Mouse (Mus musculus): ENCODE measurements around the gene Nkx2-3. TPM values are rescaled to one million over a fixed set of nuclear protein-coding genes. Genes with fewer than 3 reads are reported as not detected.

Gene Nkx2-3
- total RNA-seq, 2 experiments from 2014 or later, result 0.12 TPM; not detected in 1

DNA sequence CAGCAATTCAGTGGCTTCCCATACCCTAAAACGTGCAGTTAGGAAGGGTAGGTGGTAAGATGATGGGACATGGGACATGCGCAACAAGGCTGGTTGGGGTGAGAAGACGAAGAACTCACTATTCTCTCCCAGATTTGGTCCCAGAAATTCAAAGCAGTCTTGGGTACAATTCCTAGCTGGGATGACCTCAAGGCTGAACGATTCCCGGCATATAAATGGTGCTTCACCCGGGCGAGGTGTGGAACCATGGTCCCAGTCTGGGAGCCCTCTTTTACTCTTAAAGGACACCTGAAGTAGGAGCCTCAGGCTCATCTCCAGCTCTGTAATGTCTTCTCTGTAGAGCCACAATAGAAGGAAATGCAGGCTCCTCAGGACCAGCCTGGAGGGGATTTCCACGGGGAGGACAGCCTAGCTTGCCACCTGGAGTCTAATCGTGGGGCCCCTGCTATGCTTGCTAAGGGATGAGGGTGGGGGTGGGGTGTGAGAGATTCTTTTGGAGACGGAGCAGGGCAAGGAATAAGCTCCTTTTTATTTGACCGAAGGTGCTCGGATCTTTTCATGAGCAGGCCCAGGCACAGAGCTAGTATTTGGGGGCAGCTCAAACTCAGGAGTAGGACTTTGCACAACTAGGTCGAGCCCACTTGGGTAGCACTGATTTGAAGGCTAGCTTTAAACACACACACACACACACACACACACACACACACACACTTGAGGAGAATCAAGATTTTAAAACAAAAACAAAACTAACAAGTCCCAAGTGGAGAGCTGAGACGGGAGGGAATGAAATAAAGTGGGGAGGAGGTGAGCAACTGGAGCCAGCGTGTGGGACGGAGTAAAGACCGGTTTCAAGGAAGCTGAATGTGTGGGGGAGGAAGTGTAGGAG is 6.2 kb upstream of the Nkx2-3 start:
- DNase-seq, result no peak

DNA sequence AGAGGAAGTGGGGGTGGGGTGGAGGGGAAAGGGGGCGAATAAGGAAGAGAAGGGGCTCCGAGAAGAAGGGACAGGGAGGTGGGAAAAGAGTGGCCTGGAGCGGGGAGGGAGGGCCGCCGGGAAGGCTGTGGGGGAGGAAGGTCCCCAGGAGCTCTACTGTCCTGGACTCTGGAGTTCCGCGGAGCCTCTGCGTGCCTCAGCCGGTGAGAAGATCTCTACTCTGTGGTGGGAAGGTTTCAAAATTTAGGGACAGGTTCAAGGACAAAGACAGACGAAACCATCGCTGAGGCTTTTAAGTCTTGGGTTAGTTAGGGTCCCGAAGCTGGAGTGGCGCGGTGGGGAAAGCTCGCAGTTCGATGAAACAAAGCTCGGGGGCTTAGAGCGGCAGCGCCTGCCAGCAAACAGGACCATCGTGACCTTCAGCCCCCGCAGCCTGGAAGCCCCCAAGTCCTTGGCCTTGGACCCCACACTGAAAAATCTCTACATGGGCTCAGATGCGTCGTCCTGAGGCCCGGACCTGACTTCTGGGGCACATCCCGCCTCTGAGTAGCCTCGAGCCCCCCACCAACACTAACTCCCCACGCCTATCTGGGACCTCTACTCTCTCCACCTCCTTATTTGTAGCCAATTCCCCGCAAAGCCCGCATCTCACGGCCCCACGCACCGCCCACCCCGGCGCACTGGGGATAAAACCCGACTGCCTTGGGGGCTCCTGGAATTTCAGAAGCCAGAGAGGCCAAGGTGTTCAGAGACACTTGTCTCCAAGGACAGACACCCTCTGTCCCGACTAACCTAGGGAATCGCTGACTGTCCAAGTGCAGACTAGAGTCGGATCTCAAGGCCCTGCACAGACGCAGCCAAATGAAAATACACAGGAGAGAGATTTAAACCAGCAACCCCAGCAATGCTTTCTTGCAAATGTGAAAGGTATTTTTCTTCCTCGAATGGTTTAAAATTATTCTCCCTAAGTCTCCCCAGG is 5.3 kb upstream of the Nkx2-3 start:
- no peak for DNase-seq

DNA sequence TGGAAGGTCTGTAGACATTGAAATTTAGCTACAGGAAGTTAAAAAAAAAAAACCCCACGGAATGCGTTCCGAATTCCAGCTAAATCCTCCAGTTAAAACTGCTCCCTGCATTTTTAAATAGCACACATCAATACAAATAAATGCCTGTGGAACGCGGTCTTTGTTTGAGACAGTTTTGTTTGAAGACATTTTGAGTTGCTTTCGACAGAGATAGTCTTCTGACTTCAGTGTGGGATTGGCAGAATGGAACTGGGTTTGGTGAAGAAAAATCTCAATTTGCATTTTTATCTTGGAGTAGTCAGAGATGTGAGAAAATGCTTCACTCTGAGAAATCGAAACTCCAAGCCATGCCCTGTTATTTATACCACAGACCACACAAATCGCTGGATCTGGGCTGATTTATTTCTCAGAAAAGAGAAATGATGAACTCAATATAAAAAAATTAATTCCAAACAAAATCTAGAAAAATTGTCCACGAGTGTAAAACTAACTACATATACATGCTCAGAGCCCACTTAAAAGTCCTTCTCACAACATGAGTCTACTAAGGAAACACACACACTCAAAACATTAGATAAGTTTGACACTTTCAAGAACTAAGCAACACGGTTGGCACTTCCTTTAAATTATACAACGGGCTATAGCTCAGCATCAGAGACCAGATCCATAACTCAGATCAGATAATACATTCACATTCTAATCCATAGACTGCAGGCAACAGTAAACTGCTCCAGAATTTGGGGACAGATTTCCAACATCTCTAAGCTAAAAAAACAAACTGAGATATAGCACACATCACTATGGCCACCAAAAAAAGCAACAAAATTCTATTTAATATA is 4.1 kb upstream of the Nkx2-3 start:
- DNase-seq, result no peak

- DNase-seq, result no peak
Measured at GRCm38 (mm10) chr19:43608711-43609457, 3.2 kb upstream of the Nkx2-3 start.

DNA sequence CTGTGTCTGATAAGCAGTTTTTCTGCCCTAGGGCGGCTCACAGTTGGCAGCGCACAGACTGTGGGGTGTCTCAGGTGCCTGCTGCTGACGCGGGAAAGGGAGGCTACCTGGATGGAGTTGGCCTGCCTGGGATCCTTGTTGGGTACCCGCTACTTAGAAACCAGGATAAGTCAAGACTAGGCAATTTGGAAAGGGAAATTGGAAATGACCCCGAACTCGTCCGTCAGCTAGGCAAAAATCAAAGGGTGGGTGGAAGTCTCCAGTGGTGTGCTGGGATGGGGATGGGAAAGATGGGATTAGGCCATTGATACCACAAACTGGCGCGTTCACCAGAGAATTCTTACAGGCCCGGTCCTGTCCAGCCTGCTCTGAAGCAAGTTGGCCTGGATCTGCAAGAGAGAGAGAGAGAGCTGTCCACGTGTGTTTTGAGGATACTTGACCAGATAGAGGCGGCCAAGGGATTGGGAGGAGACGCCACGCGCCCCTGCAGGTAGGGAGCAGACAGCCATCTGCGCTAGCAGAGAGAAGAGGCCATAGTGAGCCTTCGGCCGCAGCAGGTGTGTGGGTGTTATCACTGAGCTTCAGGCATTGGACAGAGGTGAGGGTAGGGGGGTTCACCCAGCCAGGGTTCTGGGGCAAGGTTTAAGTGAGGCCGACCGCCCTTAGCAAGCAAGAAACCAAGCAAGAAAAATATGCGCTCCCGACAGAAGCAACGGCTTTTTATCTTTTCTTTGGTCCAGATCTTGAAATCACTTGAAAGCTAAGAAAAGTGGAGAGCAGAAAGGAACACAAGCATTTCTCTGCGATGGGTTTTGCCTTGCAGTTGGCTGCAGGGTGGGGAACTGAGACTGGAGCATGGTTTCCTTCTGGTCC is 2.4 kb upstream of the Nkx2-3 start:
- DNase-seq, result no peak

GRCm38 (mm10) chr19:43610341-43610848 is 1.7 kb upstream of the Nkx2-3 start:
- no peak for DNase-seq

GRCm38 (mm10) chr19:43611110-43611509 is 1.0 kb upstream of the Nkx2-3 start:
- DNase-seq, result no peak

DNA sequence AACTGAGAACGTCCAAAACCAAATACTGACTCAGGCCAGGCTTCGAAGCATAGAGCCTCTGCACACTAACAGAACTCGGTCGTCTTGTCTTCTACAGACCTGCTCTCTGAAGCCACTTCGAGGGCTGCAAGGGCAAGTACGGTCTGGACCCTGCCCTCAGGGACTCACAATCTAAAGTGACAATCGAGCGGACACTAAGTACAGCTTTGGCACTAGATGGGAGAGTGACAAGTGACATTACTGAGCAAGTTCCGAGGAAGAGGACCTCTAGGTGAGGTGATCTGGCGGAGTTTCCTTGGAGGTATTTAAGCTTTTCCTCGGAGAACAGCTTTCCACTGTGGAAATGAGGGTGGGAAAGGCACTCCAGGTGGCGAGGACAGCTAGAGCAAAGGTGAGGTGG is 564 bp upstream of the Nkx2-3 start:
- DNase-seq, result no peak

GRCm38 (mm10) chr19:43612501-43612971 is 411 bp downstream of the Nkx2-3 start:
- DNase-seq, result no peak

DNA sequence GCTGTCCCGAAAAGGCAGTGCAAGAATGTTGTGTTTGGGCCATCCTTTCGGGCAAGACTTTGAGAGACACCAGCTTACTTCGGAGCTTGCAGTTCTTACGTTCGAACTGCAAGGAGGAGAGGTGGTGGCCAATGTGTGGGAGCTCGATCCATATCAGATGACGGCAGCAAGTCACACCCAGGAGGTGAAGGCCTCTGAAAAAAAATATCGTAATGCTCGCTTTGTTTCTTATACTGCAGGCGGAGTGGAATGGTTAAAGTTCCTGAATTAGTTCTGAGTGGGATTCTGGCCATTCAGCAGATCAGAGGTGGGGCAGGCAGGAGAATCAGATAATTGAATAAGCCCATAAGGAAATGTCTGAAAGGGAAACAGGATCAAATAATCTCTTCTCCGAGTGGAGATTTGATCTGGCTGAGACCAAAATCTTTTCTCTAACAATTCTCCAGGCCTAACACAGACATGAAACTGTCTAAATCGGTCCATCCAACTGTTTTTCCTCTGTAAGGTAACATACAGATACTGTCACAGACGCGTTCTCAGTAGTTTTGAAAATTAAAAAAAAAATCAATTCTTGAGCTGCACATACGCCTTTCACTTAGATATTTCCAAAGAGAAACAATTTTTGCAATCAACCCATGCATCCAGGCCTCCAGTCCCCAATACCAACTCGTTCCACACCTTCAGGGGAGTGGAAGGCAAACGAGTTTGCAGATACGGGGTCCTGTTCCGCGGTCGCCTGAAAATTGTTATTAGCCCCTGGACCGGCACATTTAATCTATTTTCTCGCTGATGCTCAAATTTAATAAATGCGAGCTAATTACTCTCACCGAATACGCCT is 1.4 kb downstream of the Nkx2-3 start:
- no peak for DNase-seq

- DNase-seq, result no peak
Measured at GRCm38 (mm10) chr19:43614341-43615073, 2.4 kb downstream of the Nkx2-3 start.

DNA sequence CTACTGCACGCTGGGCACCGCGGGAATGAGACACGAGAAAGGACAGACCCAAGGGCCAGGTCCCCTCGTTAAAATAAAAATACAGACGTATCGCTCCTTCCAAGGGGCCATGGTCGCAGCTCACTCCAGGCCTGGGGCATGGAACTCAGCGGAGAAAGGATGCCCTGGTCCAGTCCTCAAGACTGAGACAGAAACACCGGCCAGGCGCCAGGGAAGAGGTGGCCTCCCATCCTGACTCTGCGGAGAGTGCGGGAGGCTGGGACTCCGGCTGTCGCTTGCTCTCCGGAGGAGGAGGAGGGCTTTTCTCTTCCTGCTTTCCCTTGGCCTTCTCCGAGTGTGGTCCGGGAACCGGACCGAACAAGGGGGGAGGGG is 2.9 kb downstream of the Nkx2-3 start:
- DNase-seq, result no peak

GRCm38 (mm10) chr19:43615571-43616414 is 3.7 kb downstream of the Nkx2-3 start:
- DNase-seq, result no peak

DNA sequence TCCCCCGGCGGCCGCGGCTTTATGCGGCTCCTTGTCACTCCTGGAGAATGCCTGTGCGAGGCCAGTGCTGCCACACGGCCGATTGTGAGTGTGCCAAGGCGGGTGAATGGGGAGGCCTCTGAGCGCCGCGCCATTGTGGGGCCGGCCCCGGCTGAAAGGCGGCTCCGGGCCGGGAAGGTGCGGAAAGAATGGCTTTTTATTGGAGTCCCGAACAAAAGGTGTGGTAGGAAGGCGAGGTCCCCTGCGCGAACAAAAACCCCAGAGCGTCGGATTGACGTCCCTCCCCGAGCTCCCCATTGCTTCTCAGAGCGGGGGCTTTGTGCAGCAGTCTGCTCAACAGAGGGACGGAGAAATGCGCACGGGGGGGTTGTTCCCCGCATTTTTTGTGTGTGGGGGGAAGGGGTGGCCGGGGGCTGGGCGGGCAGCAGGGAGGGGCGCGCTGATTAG is 4.3 kb downstream of the Nkx2-3 start:
- peak; percentile 34 for DNase-seq

DNA sequence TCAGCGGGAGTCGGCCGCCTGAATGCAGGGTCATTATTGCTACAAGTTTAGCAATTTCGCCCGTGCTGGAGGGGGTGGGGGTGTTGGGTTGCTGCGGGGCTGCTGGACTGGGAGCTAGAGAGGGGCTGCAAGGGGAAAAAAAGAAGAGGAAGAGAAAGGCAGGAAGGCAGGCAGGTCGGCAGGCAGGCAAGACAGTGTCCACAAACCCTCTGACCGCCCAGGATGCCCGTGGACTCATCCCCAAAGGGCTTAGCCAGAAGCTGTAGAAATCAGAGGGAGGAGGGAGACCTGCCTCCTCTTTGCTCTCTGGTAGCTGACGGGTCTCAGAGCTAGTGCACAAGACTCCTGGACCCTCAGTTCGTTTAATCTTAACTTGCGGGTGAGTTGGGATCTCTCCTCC is 4.8 kb downstream of the Nkx2-3 start:
- no peak for DNase-seq

GRCm38 (mm10) chr19:43617761-43618349 is 5.7 kb downstream of the Nkx2-3 start:
- no peak for DNase-seq

- DNase-seq, result no peak
Measured at GRCm38 (mm10) chr19:43618505-43619030, 6.4 kb downstream of the Nkx2-3 start.
